Mouse (Mus musculus): ENCODE measurements around the gene Stra6l. TPM values are rescaled to one million over a fixed set of nuclear protein-coding genes. Genes with fewer than 3 reads are reported as not detected.

Gene Stra6l
- polyA plus RNA-seq, 1 experiment, result 4.8 TPM

DNA sequence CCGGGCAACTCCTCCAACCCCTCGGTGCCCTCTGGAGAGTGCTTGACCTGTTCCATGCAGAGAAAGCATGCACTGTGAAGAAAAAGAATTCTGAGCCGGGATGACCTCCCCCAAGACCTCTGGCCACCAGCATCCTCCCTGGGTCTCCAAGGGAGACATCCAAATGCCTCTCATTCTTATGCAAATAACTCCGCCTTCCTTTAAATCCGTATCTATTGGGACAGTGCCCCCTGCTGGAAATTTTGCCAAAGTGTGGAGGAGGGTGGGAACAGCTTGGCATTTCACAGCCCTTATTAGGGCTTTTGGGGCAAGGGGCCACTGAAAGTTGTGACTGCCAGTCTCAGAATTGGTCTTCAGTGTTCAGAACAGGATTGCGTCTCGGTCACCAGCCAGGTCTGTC lies 32.9 kb upstream of the Stra6l start:
- DNase-seq (ENCODE audit: low read depth in 1 of 2, low spot score in 2 of 2), result peak in 1 of 2 experiments; percentile 21
- TF ChIP-seq POLR2A (IDR thresholded peaks at IDR 0.05; ENCODE audit: low read depth, low read length) (no peak), CTCF (IDR thresholded peaks at IDR 0.05; ENCODE audit: extremely low read depth, insufficient read depth, insufficient read length, insufficient replicate concordance) (peak; percentile 36; the same call in 1 of the 2 replicates)
- 60% methylated on average over 7 of the region's 7 CpGs for WGBS
- H3K27me3 ChIP-seq (ENCODE audit: control insufficient read depth, insufficient read depth, low read length), result no peaks in the 10 kb centered on the region
- no peak overlapping the region for H3K4me3 ChIP-seq (ENCODE audit: extremely low read depth, insufficient read depth, insufficient read length)
- no peaks in the 10 kb centered on the region for H3K36me3 ChIP-seq (ENCODE audit: control insufficient read depth, insufficient read depth, low read length)
- peaks cover 2% of the 10 kb centered on the region; the same call in 1 of the 2 replicates for H3K4me1 ChIP-seq (ENCODE audit: control insufficient read depth, insufficient read depth, insufficient read length)
- H3K27ac ChIP-seq (ENCODE audit: insufficient read depth, low read length), result no peak overlapping the region

DNA sequence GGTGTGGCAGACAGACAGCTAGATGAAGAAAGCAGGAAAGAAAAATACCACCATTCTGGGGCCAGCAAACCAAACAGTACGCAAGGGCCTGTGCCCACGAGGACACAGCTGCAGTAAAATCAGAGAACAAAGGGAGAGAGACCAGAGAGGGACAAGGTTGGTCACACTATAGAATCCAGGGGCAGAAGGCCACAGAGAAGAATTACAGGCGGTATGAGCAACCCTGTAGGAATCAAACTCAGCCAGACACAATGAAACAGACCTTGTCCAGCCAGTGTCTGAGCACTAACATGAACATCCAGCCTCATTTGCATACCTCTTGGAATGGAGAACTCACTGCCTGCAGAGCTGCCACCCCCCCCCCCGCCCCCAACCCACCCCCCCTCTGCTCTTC lies 29.7 kb upstream of the Stra6l start:
- no peak overlapping the region for H3K4me3 ChIP-seq (ENCODE audit: extremely low read depth, insufficient read depth, insufficient read length)
- DNase-seq (ENCODE audit: low read depth in 1 of 2, low spot score in 2 of 2), result no peak
- no peaks in the 10 kb centered on the region for H3K36me3 ChIP-seq (ENCODE audit: control insufficient read depth, insufficient read depth, low read length)
- 36% methylated on average over 4 of the region's 4 CpGs for WGBS
- no peak overlapping the region for H3K27ac ChIP-seq (ENCODE audit: insufficient read depth, low read length)
- no peaks in the 10 kb centered on the region for H3K27me3 ChIP-seq (ENCODE audit: control insufficient read depth, insufficient read depth, low read length)
- TF ChIP-seq CTCF (IDR thresholded peaks at IDR 0.05; ENCODE audit: extremely low read depth, insufficient read depth, insufficient read length, insufficient replicate concordance) (no peak), POLR2A (IDR thresholded peaks at IDR 0.05; ENCODE audit: low read depth, low read length) (no peak)
- peaks cover 2% of the 10 kb centered on the region; the same call in 1 of the 2 replicates for H3K4me1 ChIP-seq (ENCODE audit: control insufficient read depth, insufficient read depth, insufficient read length)

DNA sequence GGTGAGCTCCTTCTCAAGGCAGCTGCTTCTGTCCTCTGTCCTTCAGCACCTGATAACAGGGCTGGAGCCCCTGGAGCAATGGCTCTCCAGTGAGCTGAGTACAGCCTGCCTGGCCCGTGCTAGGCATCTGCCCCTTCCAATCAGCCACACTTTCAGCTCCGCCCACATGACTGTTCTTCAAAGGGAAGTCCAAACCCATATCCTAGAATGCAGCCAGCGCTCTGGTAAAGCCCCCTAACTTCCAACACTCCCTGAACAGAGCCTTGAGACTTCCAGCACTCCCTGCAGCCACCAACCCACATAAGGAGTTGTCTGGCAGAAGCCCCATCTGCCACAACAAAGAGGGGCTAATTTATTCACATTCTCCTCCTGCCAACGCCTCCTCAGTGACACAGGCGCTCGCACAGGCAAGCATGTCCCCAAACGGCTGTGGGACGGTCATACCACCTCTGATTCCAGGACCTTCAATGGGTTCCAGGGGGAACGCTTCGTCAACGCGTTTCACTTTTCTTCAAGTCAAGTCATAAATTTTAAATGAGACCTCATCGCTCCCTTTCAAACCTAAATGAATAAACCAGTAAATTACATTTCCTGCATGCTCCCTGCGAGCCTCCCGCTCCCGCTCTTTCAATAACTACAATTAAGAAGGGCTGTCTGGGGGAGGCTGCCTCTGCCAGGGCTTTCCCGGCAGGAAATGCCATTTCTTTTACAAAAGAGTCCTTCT lies 29.1 kb upstream of the Stra6l start:
- DNase-seq (ENCODE audit: low read depth in 1 of 2, low spot score in 2 of 2), result no peak
- Histone ChIP-seq H3K36me3 (ENCODE audit: control insufficient read depth, insufficient read depth, low read length) (no peaks in the 10 kb centered on the region), H3K27ac (ENCODE audit: insufficient read depth, low read length) (no peak overlapping the region), H3K4me1 (ENCODE audit: control insufficient read depth, insufficient read depth, insufficient read length) (peaks cover 2% of the 10 kb centered on the region; the same call in 1 of the 2 replicates), H3K27me3 (ENCODE audit: control insufficient read depth, insufficient read depth, low read length) (no peaks in the 10 kb centered on the region), H3K4me3 (ENCODE audit: extremely low read depth, insufficient read depth, insufficient read length) (peak overlapping the region; percentile 16; the same call in 1 of the 2 replicates)
- 3% methylated on average over 17 of the region's 17 CpGs for WGBS
- TF ChIP-seq CTCF (IDR thresholded peaks at IDR 0.05; ENCODE audit: extremely low read depth, insufficient read depth, insufficient read length, insufficient replicate concordance), result no peak
- no peak for TF ChIP-seq POLR2A (IDR thresholded peaks at IDR 0.05; ENCODE audit: low read depth, low read length)

DNA sequence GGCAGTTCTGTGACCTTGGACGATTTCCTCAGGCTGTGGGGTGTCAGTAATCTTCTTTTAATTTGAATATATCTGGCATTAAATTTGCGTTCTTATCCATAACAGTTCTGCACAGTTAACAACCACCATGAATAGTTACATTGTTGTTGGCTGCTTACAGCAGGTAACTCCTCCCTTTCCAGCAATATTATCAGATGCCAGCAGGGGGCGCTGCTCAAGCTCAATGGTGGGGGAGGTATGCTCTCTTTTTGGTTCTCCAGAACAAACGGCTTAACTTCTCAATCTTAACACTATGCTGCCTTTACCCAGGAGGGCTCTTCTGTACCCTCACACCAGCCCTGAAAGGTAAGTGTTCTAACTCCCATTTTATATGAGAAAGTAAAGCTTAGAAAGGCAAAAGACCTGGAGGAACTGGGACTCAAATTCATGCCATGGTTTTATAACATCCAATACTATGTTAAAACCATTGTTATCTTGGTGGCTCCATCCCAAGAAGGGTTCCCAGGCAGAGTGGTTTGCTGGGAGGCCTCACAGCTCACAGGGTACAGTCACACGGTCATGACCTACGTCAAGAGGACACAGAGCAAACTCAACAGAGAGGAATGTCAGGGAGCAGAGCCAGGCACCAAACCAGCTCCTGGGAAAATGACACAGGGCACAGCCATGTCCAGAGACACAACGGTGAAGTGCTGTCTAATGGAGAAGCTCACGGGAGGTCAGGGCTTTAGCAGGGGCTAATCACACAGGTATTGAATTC lies 28.2 kb upstream of the Stra6l start:
- Histone ChIP-seq H3K4me1 (ENCODE audit: control insufficient read depth, insufficient read depth, insufficient read length) (peaks cover 2% of the 10 kb centered on the region; the same call in 1 of the 2 replicates), H3K4me3 (ENCODE audit: extremely low read depth, insufficient read depth, insufficient read length) (no peak overlapping the region), H3K27me3 (ENCODE audit: control insufficient read depth, insufficient read depth, low read length) (peaks cover 2% of the 10 kb centered on the region; the same call in 1 of the 2 replicates), H3K36me3 (ENCODE audit: control insufficient read depth, insufficient read depth, low read length) (no peaks in the 10 kb centered on the region), H3K27ac (ENCODE audit: insufficient read depth, low read length) (no peak overlapping the region)
- peak; percentile 55; the same call in 1 of the 2 replicates for TF ChIP-seq CTCF (IDR thresholded peaks at IDR 0.05; ENCODE audit: extremely low read depth, insufficient read depth, insufficient read length, insufficient replicate concordance)
- no peak for TF ChIP-seq POLR2A (IDR thresholded peaks at IDR 0.05; ENCODE audit: low read depth, low read length)
- 43% methylated on average over 8 of the region's 8 CpGs for WGBS
- peak in 1 of 2 experiments; percentile 43 for DNase-seq (ENCODE audit: low read depth in 1 of 2, low spot score in 2 of 2)

DNA sequence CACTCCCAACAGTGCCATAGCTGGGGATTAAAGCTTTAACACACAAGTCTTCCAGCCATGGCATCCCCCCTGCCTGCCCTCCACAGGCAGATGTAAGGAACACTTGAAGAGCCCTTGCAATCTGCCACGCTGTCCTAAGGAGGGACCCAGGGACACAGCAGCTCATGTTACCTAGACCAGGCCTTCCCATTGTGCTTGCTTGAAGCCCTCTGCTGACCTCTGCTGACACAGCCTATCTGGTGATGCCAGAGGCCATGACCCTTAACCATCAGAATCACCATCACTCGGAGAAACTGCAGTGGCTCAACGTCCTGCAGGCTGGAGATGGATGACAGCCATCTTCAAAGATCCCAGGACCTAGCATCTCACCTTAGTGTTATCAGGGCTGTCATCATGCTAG lies 26.5 kb upstream of the Stra6l start:
- TF ChIP-seq CTCF (IDR thresholded peaks at IDR 0.05; ENCODE audit: extremely low read depth, insufficient read depth, insufficient read length, insufficient replicate concordance), result no peak
- TF ChIP-seq POLR2A (IDR thresholded peaks at IDR 0.05; ENCODE audit: low read depth, low read length), result no peak
- Histone ChIP-seq H3K4me1 (ENCODE audit: control insufficient read depth, insufficient read depth, insufficient read length) (peaks cover 2% of the 10 kb centered on the region; the same call in 1 of the 2 replicates), H3K27me3 (ENCODE audit: control insufficient read depth, insufficient read depth, low read length) (peaks cover 8% of the 10 kb centered on the region), H3K27ac (ENCODE audit: insufficient read depth, low read length) (no peak overlapping the region), H3K36me3 (ENCODE audit: control insufficient read depth, insufficient read depth, low read length) (no peaks in the 10 kb centered on the region), H3K4me3 (ENCODE audit: extremely low read depth, insufficient read depth, insufficient read length) (no peak overlapping the region)
- no peak for DNase-seq (ENCODE audit: low read depth in 1 of 2, low spot score in 2 of 2)
- 64% methylated on average over 3 of the region's 3 CpGs for WGBS

DNA sequence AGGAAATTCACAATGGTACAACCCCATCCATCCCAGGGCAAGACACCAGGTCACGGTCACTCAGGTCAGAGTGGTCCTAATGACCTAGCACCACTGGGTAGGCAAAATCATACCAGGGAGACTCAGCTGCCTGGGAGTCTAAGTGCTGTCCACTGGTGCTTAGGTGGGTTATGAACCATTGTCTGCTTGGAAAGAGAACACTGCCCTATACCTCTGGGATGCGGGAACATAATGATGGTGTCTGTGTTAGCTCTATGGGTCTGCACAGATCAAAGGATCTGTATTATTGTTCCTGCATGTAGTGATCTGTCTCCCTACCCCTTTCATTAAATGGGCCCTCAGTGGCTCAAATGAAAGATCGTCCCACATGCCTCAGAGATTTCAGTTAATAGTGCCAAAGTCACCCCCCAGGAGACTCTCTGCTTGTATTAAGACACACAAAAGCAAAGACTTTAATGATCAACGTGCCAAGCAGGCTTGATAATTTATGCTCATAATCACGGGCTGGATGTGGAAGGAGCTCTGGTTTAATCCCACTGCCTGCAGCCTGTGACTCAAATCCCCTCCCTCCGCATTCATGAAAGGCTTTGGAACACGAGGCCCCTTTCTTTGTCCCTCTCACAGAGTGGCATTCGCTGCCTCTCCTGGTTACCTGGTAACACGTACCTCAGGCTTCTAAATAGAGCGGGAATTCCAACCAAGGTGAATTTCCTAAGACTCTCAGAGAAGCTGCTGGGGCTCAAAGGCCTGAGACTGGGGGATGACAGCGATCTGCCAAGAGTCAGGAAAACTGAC lies 25.5 kb upstream of the Stra6l start:
- Histone ChIP-seq H3K27ac (ENCODE audit: insufficient read depth, low read length) (no peak overlapping the region), H3K4me3 (ENCODE audit: extremely low read depth, insufficient read depth, insufficient read length) (no peak overlapping the region), H3K36me3 (ENCODE audit: control insufficient read depth, insufficient read depth, low read length) (no peaks in the 10 kb centered on the region), H3K4me1 (ENCODE audit: control insufficient read depth, insufficient read depth, insufficient read length) (peaks cover 2% of the 10 kb centered on the region; the same call in 1 of the 2 replicates), H3K27me3 (ENCODE audit: control insufficient read depth, insufficient read depth, low read length) (peaks cover 10% of the 10 kb centered on the region)
- no peak for TF ChIP-seq POLR2A (IDR thresholded peaks at IDR 0.05; ENCODE audit: low read depth, low read length)
- WGBS, result 57% methylated on average over 11 of the region's 11 CpGs
- no peak for DNase-seq (ENCODE audit: low read depth in 1 of 2, low spot score in 2 of 2)
